Mouse (Mus musculus): ENCODE data around the gene Lcn11. TPM values are rescaled to one million over a fixed set of nuclear protein-coding genes. Genes with fewer than 3 reads are reported as not detected.

Gene Lcn11
- polyA plus RNA-seq, 1 experiment from 2014 or later, result not detected

Other genes starting within 250 kb of the Lcn11 start
- 29.7 and 30.9 TPM in 2 replicates for gene Traf2, start 230.1 kb upstream of the Lcn11 start, polyA plus RNA-seq (2016; fragmentation: Nextera tagmentation; extraction: Ambion mirVana)
- gene Edf1, start 219.2 kb upstream of the Lcn11 start, polyA plus RNA-seq (2016; fragmentation: Nextera tagmentation; extraction: Ambion mirVana), result 336 and 382 TPM in 2 replicates
- 1.6 and 3.7 TPM in 2 replicates for gene Mamdc4, start 202.2 kb upstream of the Lcn11 start, polyA plus RNA-seq (2016; fragmentation: Nextera tagmentation; extraction: Ambion mirVana)
- gene Phpt1, start 201.8 kb upstream of the Lcn11 start, polyA plus RNA-seq (2016; fragmentation: Nextera tagmentation; extraction: Ambion mirVana), result 160 and 170 TPM in 2 replicates
- 0.08 TPM in 1 of 2 replicates, not detected in the other for gene Ajm1, start 195.3 kb upstream of the Lcn11 start, polyA plus RNA-seq (2016; fragmentation: Nextera tagmentation; extraction: Ambion mirVana)
- 57.9 and 69.6 TPM in 2 replicates for gene Rabl6, start 168.5 kb upstream of the Lcn11 start, polyA plus RNA-seq (2016; fragmentation: Nextera tagmentation; extraction: Ambion mirVana)
- gene Ccdc183, start 159.3 kb upstream of the Lcn11 start, polyA plus RNA-seq (2016; fragmentation: Nextera tagmentation; extraction: Ambion mirVana), result 0.07 and 0.21 TPM in 2 replicates
- 14.9 and 18.5 TPM in 2 replicates for gene Tmem141, start 155.0 kb upstream of the Lcn11 start, polyA plus RNA-seq (2016; fragmentation: Nextera tagmentation; extraction: Ambion mirVana)
- 0.26 and 1.5 TPM in 2 replicates for gene Fcna, start 149.0 kb upstream of the Lcn11 start, polyA plus RNA-seq (2016; fragmentation: Nextera tagmentation; extraction: Ambion mirVana)
- not detected in 2 replicates for gene Lcn8, start 123.9 kb upstream of the Lcn11 start, polyA plus RNA-seq (2016; fragmentation: Nextera tagmentation; extraction: Ambion mirVana)
- gene Lcn5, start 119.1 kb upstream of the Lcn11 start, polyA plus RNA-seq (2016; fragmentation: Nextera tagmentation; extraction: Ambion mirVana), result not detected in 2 replicates
- not detected in 2 replicates for gene Lcn6, start 100.2 kb upstream of the Lcn11 start, polyA plus RNA-seq (2016; fragmentation: Nextera tagmentation; extraction: Ambion mirVana)
- gene Lcn10, start 94.3 kb upstream of the Lcn11 start, polyA plus RNA-seq (2016; fragmentation: Nextera tagmentation; extraction: Ambion mirVana), result not detected in 2 replicates
- gene Obp2a, start 77.0 kb upstream of the Lcn11 start, polyA plus RNA-seq (2016; fragmentation: Nextera tagmentation; extraction: Ambion mirVana), result not detected in 2 replicates
- 53.4 and 65.8 TPM in 2 replicates for gene Bmyc, start 70.3 kb upstream of the Lcn11 start, polyA plus RNA-seq (2016; fragmentation: Nextera tagmentation; extraction: Ambion mirVana)
- gene Obp2b, start 40.0 kb upstream of the Lcn11 start, polyA plus RNA-seq (2016; fragmentation: Nextera tagmentation; extraction: Ambion mirVana), result not detected in 2 replicates
- gene Lcn3, start 11.4 kb upstream of the Lcn11 start, polyA plus RNA-seq (2016; fragmentation: Nextera tagmentation; extraction: Ambion mirVana), result not detected in 2 replicates
- not detected in 2 replicates for gene Gm13539, start 5.2 kb downstream of the Lcn11 start, polyA plus RNA-seq (2016; fragmentation: Nextera tagmentation; extraction: Ambion mirVana)
- gene Glt6d1, start 38.8 kb downstream of the Lcn11 start, polyA plus RNA-seq (2016; fragmentation: Nextera tagmentation; extraction: Ambion mirVana), result not detected in 2 replicates
- not detected in 2 replicates for gene Lcn9, start 46.1 kb downstream of the Lcn11 start, polyA plus RNA-seq (2016; fragmentation: Nextera tagmentation; extraction: Ambion mirVana)
- gene Sohlh1, start 70.2 kb downstream of the Lcn11 start, polyA plus RNA-seq (2016; fragmentation: Nextera tagmentation; extraction: Ambion mirVana), result not detected in 2 replicates
- 0.06 TPM in 1 of 2 replicates, not detected in the other for gene Kcnt1, start 86.7 kb downstream of the Lcn11 start, polyA plus RNA-seq (2016; fragmentation: Nextera tagmentation; extraction: Ambion mirVana)
- 13.4 and 13.9 TPM in 2 replicates for gene Camsap1, start 206.3 kb downstream of the Lcn11 start, polyA plus RNA-seq (2016; fragmentation: Nextera tagmentation; extraction: Ambion mirVana)
- 116 and 127 TPM in 2 replicates for gene Ubac1, start 244.7 kb downstream of the Lcn11 start, polyA plus RNA-seq (2016; fragmentation: Nextera tagmentation; extraction: Ambion mirVana)

Measured in heart, embryonic 10.5 days (tissue).